Mouse (Mus musculus) midbrain, embryonic 13.5 days (tissue): ENCODE measurements around the gene Gigyf2. TPM values are rescaled to one million over a fixed set of nuclear protein-coding genes. Genes with fewer than 3 reads are reported as not detected.
"Not testable (repeated sequence)": the region's sequence is repeated elsewhere in the genome, so short reads cannot be mapped to it uniquely, and the experiment has no call there.

ENCODE experiments used
- ATAC-seq: fragments of 200-750 bp; cut with Nextera tagmentation; 2 replicates; pipeline ENCODE4 v1.8.0; 2017; ENCODE audit warnings: mild to moderate bottlenecking, moderate TSS enrichment, moderate library complexity
- H3K27ac ChIP-seq: fragments of 300-500 bp; sonication (generic); 2 replicates; pipeline ENCODE4 v1.5.1; 2015; ENCODE audit warnings: inconsistent platforms, mild to moderate bottlenecking, moderate library complexity
- H3K27me3 ChIP-seq: fragments of 300-500 bp; sonication (generic); 2 replicates; pipeline ENCODE4 v1.6.1; 2015; ENCODE audit warnings: mild to moderate bottlenecking, inconsistent platforms
- H3K36me3 ChIP-seq: fragments of 300-500 bp; sonication (generic); 2 replicates; pipeline ENCODE4 v1.6.1; 2015; ENCODE audit warnings: mild to moderate bottlenecking, inconsistent platforms
- H3K4me1 ChIP-seq: fragments of 300-500 bp; sonication (generic); replicated peaks from 2 replicates; pipeline ENCODE4 v1.6.1; 2015; ENCODE audit warnings: inconsistent platforms
- H3K4me2 ChIP-seq: fragments of 300-500 bp; sonication (generic); replicated peaks from 2 replicates; pipeline ENCODE4 v1.6.1; 2015; ENCODE audit warnings: moderate library complexity, mild to moderate bottlenecking, inconsistent platforms
- H3K4me3 ChIP-seq: fragments of 300-500 bp; sonication (generic); replicated peaks from 2 replicates; pipeline ENCODE4 v1.5.1; 2015; ENCODE audit warnings: mild to moderate bottlenecking, inconsistent platforms
- H3K9ac ChIP-seq: fragments of 300-500 bp; sonication (generic); replicated peaks from 2 replicates; pipeline ENCODE4 v1.6.1; 2015; ENCODE audit warnings: mild to moderate bottlenecking, inconsistent platforms
- H3K9me3 ChIP-seq: fragments of 300-500 bp; sonication (generic); 2 replicates; pipeline ENCODE4 v1.6.1; 2016; ENCODE audit warnings: mild to moderate bottlenecking, inconsistent platforms
- WGBS: fragments of 180-500 bp; shearing (Covaris S2); methylation state at CpG from one replicate; pipeline ENCODE4 v1.1.7; 2015; 5-methylcytosine and 5-hydroxymethylcytosine counted together
- polyA plus RNA-seq: library from polyadenylated mRNA; unstranded; fragments of >200 nt; fragmentation: Nextera tagmentation; extraction: Ambion mirVana; gene quantifications from 2 replicates; pipeline ENCODE4 v1.2.1, GENCODE M21; 2015

Gene Gigyf2
- polyA plus RNA-seq, 1 experiment from 2014 or later: 74.5 TPM

GRCm38 (mm10) chr1:87404710-87405109, 77.9 kb downstream of the Gigyf2 start:
- peaks cover 45% of the 10 kb centered on the region for H3K36me3 ChIP-seq
- H3K4me3 ChIP-seq: no peak overlapping the region
- WGBS: 90% methylated on average over 1 of the region's 1 CpGs
- no peaks in the 10 kb centered on the region for H3K27me3 ChIP-seq
- H3K4me1 ChIP-seq: no peaks in the 10 kb centered on the region
- ATAC-seq: no peak
- H3K27ac ChIP-seq: no peak overlapping the region
- no peaks in the 10 kb centered on the region for H3K9me3 ChIP-seq
- no peak overlapping the region for H3K4me2 ChIP-seq
- no peak overlapping the region for H3K9ac ChIP-seq

- Histone ChIP-seq H3K4me2 (no peak overlapping the region), H3K27ac (no peak overlapping the region), H3K36me3 (peaks cover 57% of the 10 kb centered on the region), H3K9ac (no peak overlapping the region), H3K27me3 (no peaks in the 10 kb centered on the region), H3K4me1 (no peaks in the 10 kb centered on the region), H3K9me3 (no peaks in the 10 kb centered on the region), H3K4me3 (no peak overlapping the region)
- no peak for ATAC-seq
Measured at GRCm38 (mm10) chr1:87406012-87406411, 79.2 kb downstream of the Gigyf2 start.

GRCm38 (mm10) chr1:87409380-87409779, 82.6 kb downstream of the Gigyf2 start:
- no peaks in the 10 kb centered on the region for H3K9me3 ChIP-seq
- no peak for ATAC-seq
- H3K9ac ChIP-seq: no peak overlapping the region
- no peaks in the 10 kb centered on the region for H3K27me3 ChIP-seq
- H3K4me3 ChIP-seq: no peak overlapping the region
- no peak overlapping the region for H3K27ac ChIP-seq
- H3K4me1 ChIP-seq: no peaks in the 10 kb centered on the region
- H3K36me3 ChIP-seq: peaks cover 79% of the 10 kb centered on the region
- no peak overlapping the region for H3K4me2 ChIP-seq
- 93% methylated on average over 4 of the region's 4 CpGs for WGBS

GRCm38 (mm10) chr1:87418733-87419132, 91.9 kb downstream of the Gigyf2 start:
- WGBS: 88% methylated on average over 4 of the region's 4 CpGs
- H3K4me3 ChIP-seq: no peak overlapping the region
- H3K9ac ChIP-seq: no peak overlapping the region
- H3K4me2 ChIP-seq: no peak overlapping the region
- ATAC-seq: no peak
- H3K36me3 ChIP-seq: peaks cover 53% of the 10 kb centered on the region
- no peaks in the 10 kb centered on the region for H3K27me3 ChIP-seq
- H3K27ac ChIP-seq: no peak overlapping the region
- H3K9me3 ChIP-seq: no peaks in the 10 kb centered on the region
- H3K4me1 ChIP-seq: no peaks in the 10 kb centered on the region

- H3K9ac ChIP-seq: no peak overlapping the region
- H3K27me3 ChIP-seq: no peaks in the 10 kb centered on the region
- no peaks in the 10 kb centered on the region for H3K9me3 ChIP-seq
- H3K27ac ChIP-seq: no peak overlapping the region
- H3K4me2 ChIP-seq: no peak overlapping the region
- 98% methylated on average over 2 of the region's 2 CpGs for WGBS
- no peaks in the 10 kb centered on the region for H3K4me1 ChIP-seq
- H3K36me3 ChIP-seq: peaks cover 74% of the 10 kb centered on the region
- no peak overlapping the region for H3K4me3 ChIP-seq
- no peak for ATAC-seq
Measured at GRCm38 (mm10) chr1:87435125-87435524, 108.3 kb downstream of the Gigyf2 start.

GRCm38 (mm10) chr1:87436583-87436982, 109.8 kb downstream of the Gigyf2 start:
- Histone ChIP-seq H3K9me3 (no peaks in the 10 kb centered on the region), H3K27ac (no peak overlapping the region), H3K27me3 (no peaks in the 10 kb centered on the region), H3K9ac (no peak overlapping the region), H3K4me1 (no peaks in the 10 kb centered on the region), H3K4me2 (no peak overlapping the region), H3K4me3 (no peak overlapping the region), H3K36me3 (peaks cover 77% of the 10 kb centered on the region)
- no peak for ATAC-seq
- WGBS: 86% methylated on average over 6 of the region's 6 CpGs

- no peaks in the 10 kb centered on the region for H3K27me3 ChIP-seq
- peaks cover 66% of the 10 kb centered on the region for H3K36me3 ChIP-seq
- 39% methylated on average over 5 of the region's 5 CpGs for WGBS
- H3K9ac ChIP-seq: no peak overlapping the region
- no peak overlapping the region for H3K27ac ChIP-seq
- no peaks in the 10 kb centered on the region for H3K4me1 ChIP-seq
- H3K4me3 ChIP-seq: no peak overlapping the region
- no peak overlapping the region for H3K4me2 ChIP-seq
- ATAC-seq: no peak
- no peaks in the 10 kb centered on the region for H3K9me3 ChIP-seq
Measured at GRCm38 (mm10) chr1:87447183-87448104, 120.6 kb downstream of the Gigyf2 start.

GRCm38 (mm10) chr1:87449432-87449831, 122.6 kb downstream of the Gigyf2 start:
- 91% methylated on average over 4 of the region's 4 CpGs for WGBS
- ATAC-seq: no peak
- H3K9me3 ChIP-seq: no peaks in the 10 kb centered on the region
- no peaks in the 10 kb centered on the region for H3K27me3 ChIP-seq
- H3K27ac ChIP-seq: no peak overlapping the region
- no peak overlapping the region for H3K4me3 ChIP-seq
- H3K36me3 ChIP-seq: peaks cover 49% of the 10 kb centered on the region
- H3K9ac ChIP-seq: no peak overlapping the region
- no peaks in the 10 kb centered on the region for H3K4me1 ChIP-seq
- H3K4me2 ChIP-seq: no peak overlapping the region

- no peak for ATAC-seq
- H3K4me1 ChIP-seq: no peaks in the 10 kb centered on the region
- H3K27ac ChIP-seq: no peak overlapping the region
- no peak overlapping the region for H3K9ac ChIP-seq
- no peaks in the 10 kb centered on the region for H3K27me3 ChIP-seq
- 90% methylated on average over 1 of the region's 1 CpGs for WGBS
- H3K4me2 ChIP-seq: no peak overlapping the region
- no peak overlapping the region for H3K4me3 ChIP-seq
- H3K36me3 ChIP-seq: no peaks in the 10 kb centered on the region
- H3K9me3 ChIP-seq: no peaks in the 10 kb centered on the region
Measured at GRCm38 (mm10) chr1:87456425-87456824, 129.6 kb downstream of the Gigyf2 start.

- no peak overlapping the region for H3K4me3 ChIP-seq
- no peak overlapping the region for H3K9ac ChIP-seq
- H3K4me1 ChIP-seq: no peaks in the 10 kb centered on the region
- H3K4me2 ChIP-seq: no peak overlapping the region
- no peaks in the 10 kb centered on the region for H3K9me3 ChIP-seq
- WGBS: 89% methylated on average over 4 of the region's 4 CpGs
- H3K27ac ChIP-seq: no peak overlapping the region
- no peaks in the 10 kb centered on the region for H3K36me3 ChIP-seq
- no peaks in the 10 kb centered on the region for H3K27me3 ChIP-seq
- ATAC-seq: no peak
Measured at GRCm38 (mm10) chr1:87458045-87458444, 131.2 kb downstream of the Gigyf2 start.

GRCm38 (mm10) chr1:87459856-87460255, 133.1 kb downstream of the Gigyf2 start:
- H3K4me1 ChIP-seq, H3K36me3 ChIP-seq, H3K4me3 ChIP-seq, H3K27ac ChIP-seq, H3K9me3 ChIP-seq, H3K9ac ChIP-seq, H3K27me3 ChIP-seq, H3K4me2 ChIP-seq, ATAC-seq: not testable (repeated sequence)
- WGBS: 94% methylated on average over 7 of the region's 7 CpGs

- WGBS: 85% methylated on average over 9 of the region's 9 CpGs
- no peaks in the 10 kb centered on the region for H3K36me3 ChIP-seq
Measured at GRCm38 (mm10) chr1:87467469-87467868, 140.7 kb downstream of the Gigyf2 start.

GRCm38 (mm10) chr1:87468321-87468720, 141.5 kb downstream of the Gigyf2 start:
- H3K4me1 ChIP-seq: no peaks in the 10 kb centered on the region
- no peak for ATAC-seq
- no peak overlapping the region for H3K4me3 ChIP-seq
- no peaks in the 10 kb centered on the region for H3K9me3 ChIP-seq
- no peak overlapping the region for H3K27ac ChIP-seq
- H3K4me2 ChIP-seq: no peak overlapping the region
- no peaks in the 10 kb centered on the region for H3K27me3 ChIP-seq
- H3K9ac ChIP-seq: no peak overlapping the region
- H3K36me3 ChIP-seq: no peaks in the 10 kb centered on the region
- 82% methylated on average over 6 of the region's 6 CpGs for WGBS

More at GRCm38 (mm10) chr1:87467469-87467868, 140.7 kb downstream of the Gigyf2 start:
- Histone ChIP-seq H3K4me2 (no peak overlapping the region), H3K9ac (no peak overlapping the region), H3K27ac (no peak overlapping the region), H3K27me3 (no peaks in the 10 kb centered on the region), H3K9me3 (no peaks in the 10 kb centered on the region), H3K4me3 (no peak overlapping the region), H3K4me1 (no peaks in the 10 kb centered on the region)
- no peak for ATAC-seq
